ENCODE assay signal across 16 mouse cellular contexts in the genomic region with DNA sequence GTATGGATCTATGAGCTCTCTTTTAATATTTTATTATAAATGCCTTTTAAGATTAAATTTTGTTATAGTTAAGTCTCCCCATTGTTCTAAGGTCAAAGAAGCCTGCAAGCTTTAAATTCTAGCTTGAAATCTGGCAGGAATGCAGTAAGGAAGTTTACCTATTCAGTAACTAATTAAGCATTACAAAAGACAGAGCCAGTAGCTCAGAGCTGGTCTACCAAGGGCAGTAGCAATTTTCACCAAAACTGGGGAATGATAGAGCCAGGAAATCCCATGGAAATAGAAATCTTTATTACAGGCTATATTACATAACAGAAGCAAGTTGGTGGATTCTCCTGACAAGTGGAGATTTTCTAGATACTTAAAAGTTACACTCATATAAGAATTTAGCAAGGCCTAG.
"Had no signal": no experiment of that assay in that cellular context is flagged by ENCODE, and none has a peak within 500 bp of the region (broad histone marks: within the 10 kb centered on the region; RNA-seq: fewer than 3 reads in every experiment).

No protein-coding gene starts in this region.

- H3K27ac ChIP-seq: midbrain, embryonic 10.5 days; neural tube, embryonic 13.5 days; neural tube, embryonic 15.5 days; stomach, embryonic 15.5 days; stomach, postnatal 0 days had no signal

- H3K27me3 ChIP-seq: neural tube, embryonic 13.5 days; neural tube, embryonic 15.5 days; stomach, embryonic 15.5 days had no signal

- H3K4me1 ChIP-seq: midbrain, embryonic 10.5 days; neural tube, embryonic 15.5 days; stomach, embryonic 15.5 days had no signal

- H3K9me3 ChIP-seq: midbrain, embryonic 10.5 days; neural tube, embryonic 13.5 days; neural tube, embryonic 15.5 days; stomach, embryonic 15.5 days had no signal

- H3K4me2 ChIP-seq: lung, embryonic 14.5 days; neural tube, embryonic 13.5 days; neural tube, embryonic 15.5 days; stomach, embryonic 15.5 days had no signal

- H3K4me3 ChIP-seq: midbrain, embryonic 10.5 days; myocyte; neural tube, embryonic 13.5 days; neural tube, embryonic 15.5 days; stomach, embryonic 15.5 days had no signal

- H3K9ac ChIP-seq: lung, embryonic 14.5 days; neural tube, embryonic 13.5 days; neural tube, embryonic 15.5 days; stomach, embryonic 15.5 days had no signal

- DNase-seq: lung, adult 18-20 months; lung, embryonic 14.5 days; lung, postnatal 10 days; lung, postnatal 4 days; midbrain, embryonic 14.5 days; right cerebral cortex, postnatal 14 days; thymus, adult 2 months; thymus, postnatal 25 days; thymus, postnatal 4 days had no signal

- H3K36me3 ChIP-seq: midbrain, embryonic 10.5 days; neural tube, embryonic 13.5 days; neural tube, embryonic 15.5 days; stomach, embryonic 15.5 days had no signal

- ATAC-seq: midbrain, embryonic 16.5 days had no signal
